Mouse (Mus musculus) telencephalon, adult 2 months (tissue): ENCODE data around the gene Slc9a5.

ENCODE experiments used
- DNase-seq: peaks from one replicate; pipeline ENCODE4 v3.0.0-alpha.2; 2011; ENCODE audit warnings: low read depth, low spot score

The Slc9a5 gene

DNA sequence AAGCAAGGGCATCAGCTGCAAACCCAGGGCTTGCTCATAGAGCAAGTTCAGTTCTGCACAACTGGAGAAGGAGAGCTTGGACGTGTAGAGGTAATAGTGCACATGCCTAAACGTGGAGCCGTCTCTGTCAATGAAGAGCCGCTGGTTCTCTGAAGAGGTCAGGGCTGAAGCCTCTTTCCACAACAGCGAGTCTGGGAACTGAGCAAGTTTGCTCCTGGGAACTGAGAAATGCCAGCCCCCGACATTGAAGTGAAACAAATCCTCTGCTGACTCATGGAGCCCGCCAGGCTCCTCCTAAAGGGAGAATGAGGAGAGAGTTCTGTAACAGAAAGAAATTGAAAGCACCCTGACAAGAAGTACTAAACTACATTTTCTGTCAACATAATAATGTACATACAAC, 59.7 kb downstream of the Slc9a5 start:
- no peak for DNase-seq

DNA sequence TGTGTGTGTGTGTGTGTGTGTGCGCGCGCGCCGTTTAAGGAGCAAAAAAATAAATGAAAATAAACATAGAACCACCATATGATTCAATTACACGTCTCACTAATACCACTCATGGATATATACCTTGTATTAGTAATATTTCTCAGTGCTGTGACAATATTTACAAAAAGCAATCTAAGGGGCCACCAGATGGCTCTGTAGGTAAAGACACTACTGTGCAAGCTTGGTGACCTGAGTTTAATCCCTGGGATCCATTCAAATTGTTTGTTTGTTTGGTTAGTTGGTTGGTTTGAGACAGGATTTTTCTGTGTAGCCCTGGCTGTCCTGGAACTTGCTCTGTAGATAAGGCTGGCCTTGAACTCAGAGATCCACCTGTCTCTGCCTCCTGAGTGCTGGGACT, 61.3 kb downstream of the Slc9a5 start:
- no peak for DNase-seq

DNA sequence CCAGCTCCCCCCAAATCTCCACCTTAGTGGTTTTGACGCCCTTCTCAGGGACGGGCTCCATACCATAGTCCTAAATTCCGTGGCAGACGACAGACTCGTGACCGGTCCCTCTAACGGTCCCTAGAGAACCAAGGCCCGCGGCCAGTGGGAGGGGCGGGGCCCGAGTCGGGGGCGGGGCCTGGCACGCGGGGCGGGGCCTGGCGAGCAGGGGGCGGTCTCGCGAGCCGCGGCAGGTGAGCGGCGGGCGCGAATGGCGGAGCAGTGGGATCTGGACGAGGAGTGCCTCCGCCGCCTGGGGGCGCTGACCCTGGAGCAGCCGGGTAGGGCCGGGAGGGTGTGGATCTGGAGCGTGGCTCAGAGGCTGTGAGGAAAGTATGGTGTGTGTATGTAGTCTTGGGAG, 64.7 kb downstream of the Slc9a5 start, which contains the start of the genes Kctd19 and Lrrc36:
Gene Kctd19 (minus strand): TSS at position 112 of the 400 bp plus-strand sequence.
Gene Lrrc36 (plus strand): TSS at position 181 of the 400 bp plus-strand sequence.
- DNase-seq = no peak

DNA sequence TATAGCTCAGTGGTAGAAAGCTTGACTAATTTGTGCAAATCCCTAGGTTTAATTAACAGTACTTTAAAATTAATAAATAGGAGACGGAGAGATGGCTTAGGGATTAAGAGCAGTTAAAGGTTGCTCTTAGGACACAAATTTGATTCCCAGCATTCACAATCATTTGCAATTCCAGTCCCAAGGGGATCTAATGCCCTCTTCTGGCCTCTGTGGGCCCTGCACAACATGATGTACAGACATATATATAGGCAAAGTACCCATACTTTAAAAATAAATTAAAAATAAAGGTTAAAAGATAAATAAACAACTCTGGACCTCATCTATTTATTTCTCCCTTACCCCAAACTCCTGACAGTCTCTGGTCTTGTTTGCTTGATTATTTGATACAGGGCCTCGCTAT, 70.3 kb downstream of the Slc9a5 start:
- DNase-seq = no peak
